Mouse (Mus musculus) gastrocnemius, adult 2 months (tissue): ENCODE measurements around the gene Mdga1. TPM values are rescaled to one million over a fixed set of nuclear protein-coding genes. Genes with fewer than 3 reads are reported as not detected.
A peak's percentile ranks its signal among the peaks of the same experiment; 100 is the strongest.

Experiments used
- DNase-seq: peaks from one replicate; pipeline ENCODE4 v3.0.0; 2022
- H3K27ac ChIP-seq: fragments of 200-600 bp; 2 replicates; pipeline ENCODE4 v1.8.1; 2022; ENCODE audit warnings: mild to moderate bottlenecking
- H3K4me3 ChIP-seq: fragments of 200-600 bp; 2 replicates; pipeline ENCODE4 v1.8.1; 2022; ENCODE audit warnings: mild to moderate bottlenecking, moderate library complexity
- CTCF ChIP-seq: fragments of 200-600 bp; IDR thresholded peaks from 2 replicates; pipeline ENCODE4 v1.8.1; 2022; ENCODE audit warnings: antibody characterized with exemption, mild to moderate bottlenecking, moderate library complexity
- intact Hi-C: fragments of 180-260 bp; cut with DNase I; formaldehyde crosslinking; loops from one replicate; pipeline ENCODE4 v1.15.1; 2025
- total RNA-seq, 2 experiments: library from RNA; stranded (reverse); gene quantifications; 2 replicates each; pipeline ENCODE4 v1.2.3; 2021

The Mdga1 gene
- total RNA-seq, 2 experiments from 2014 or later = 29.5 to 41.3 TPM

DNA sequence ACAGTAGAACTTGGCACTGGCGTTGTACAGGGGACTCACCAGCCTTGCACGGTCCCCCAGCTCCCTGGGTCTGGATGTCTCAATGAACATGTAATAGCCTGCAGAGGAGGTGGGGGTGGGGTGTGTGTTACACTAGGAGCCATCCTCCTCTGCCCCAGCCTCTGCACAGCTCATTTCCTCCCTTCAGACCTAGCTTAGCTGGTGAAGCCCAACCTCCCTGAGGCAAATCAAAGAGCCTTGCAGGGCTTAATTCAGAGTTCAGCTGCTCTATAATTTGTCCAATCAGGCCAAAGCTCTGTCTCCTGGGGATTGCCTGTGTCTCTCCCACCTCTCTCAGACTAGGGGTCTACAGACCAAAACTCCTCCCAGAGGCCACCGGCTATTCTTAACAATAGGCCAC, 131.9 kb downstream of the Mdga1 start:
- intact Hi-C loops = no loop called here
- DNase-seq = no peak
- no peak for TF ChIP-seq CTCF
- H3K4me3 ChIP-seq = no peak overlapping the region
- no peak overlapping the region for H3K27ac ChIP-seq

DNA sequence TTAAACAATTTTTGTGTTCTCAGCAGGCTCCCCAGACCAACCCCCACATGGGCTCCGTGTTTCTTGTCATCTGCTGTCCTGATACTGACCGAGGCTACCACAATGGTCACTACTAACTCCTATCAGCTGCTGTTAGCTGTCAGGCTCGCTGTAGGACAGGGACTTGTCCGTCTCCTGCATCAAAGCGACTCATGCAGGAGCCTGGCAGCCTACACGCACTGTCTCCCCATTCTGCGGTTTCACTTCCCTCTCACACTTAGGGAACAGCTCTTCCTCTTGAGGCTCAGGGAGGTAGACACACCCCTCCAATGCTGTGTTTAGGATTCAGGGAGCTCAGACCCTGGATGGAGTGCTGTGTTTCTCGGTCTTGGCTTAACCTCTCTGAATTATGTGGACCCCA, 132.4 kb downstream of the Mdga1 start:
- Histone ChIP-seq H3K27ac (no peak overlapping the region), H3K4me3 (no peak overlapping the region)
- no peak for DNase-seq
- no peak for TF ChIP-seq CTCF
- intact Hi-C loops = no loop called here

DNA sequence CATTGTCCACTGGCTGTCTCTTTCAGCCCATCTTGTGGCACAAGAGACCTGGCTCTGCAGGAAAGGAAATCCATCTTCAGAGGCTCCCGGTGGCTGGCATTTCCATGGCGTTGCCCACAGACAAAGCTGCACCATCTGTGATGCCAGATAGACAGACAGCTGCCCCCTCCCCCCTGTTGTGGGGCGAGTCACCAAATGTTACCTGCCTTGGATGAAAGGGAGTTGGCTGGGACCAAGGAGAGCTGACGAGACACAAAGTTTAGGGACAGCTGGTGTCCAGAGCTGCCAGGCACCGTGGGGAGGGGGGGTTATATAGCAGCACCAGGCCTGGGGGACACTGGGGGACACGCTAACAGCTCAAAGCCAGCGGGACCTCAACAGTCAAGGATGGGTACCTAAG, 135.1 kb downstream of the Mdga1 start:
- DNase-seq = no peak
- no peak for TF ChIP-seq CTCF
- no peak overlapping the region for H3K27ac ChIP-seq
- H3K4me3 ChIP-seq = no peak overlapping the region
- intact Hi-C loops = no loop called here

DNA sequence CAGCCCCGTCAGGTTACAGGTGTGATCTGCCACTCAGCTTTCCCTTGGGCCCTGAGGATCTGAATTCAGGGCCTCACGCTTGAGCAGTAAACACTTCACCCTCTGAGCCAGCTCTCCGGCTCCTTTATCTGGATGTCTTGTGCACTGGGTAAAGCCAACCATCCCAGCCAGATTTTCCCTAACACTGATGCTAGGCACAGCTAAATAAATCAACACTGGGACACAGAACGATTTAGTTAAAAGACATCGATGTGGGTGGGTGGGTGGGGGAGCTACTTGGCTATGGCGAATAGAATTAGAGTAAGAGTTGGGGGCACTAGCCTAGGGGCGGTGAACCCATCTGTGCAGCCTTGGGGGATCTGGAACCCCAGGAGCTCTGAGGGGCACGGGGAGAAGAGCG, 135.6 kb downstream of the Mdga1 start:
- no peak for TF ChIP-seq CTCF
- H3K27ac ChIP-seq = no peak overlapping the region
- H3K4me3 ChIP-seq = no peak overlapping the region
- no peak for DNase-seq
- intact Hi-C loops = no loop called here

DNA sequence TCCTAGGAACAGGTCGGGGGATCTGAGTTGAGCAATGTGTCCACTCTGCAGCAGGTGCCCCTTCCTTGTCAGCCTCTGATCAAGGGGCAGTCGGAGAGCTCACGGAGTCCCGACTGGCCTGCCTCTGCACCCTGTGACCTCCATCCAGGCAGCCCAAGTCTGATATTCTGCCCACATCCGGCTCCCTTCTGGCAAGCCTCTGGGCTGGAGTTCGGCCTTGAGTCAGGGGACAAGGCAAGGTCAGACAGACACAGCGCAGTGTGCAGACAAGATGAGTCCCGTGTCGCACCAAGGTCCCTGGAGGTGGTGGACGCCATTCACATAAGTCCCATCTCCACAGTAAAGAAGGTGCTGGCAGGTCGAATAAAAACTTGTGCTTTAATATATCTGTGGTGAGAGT, 138.2 kb downstream of the Mdga1 start:
- DNase-seq = no peak
- TF ChIP-seq CTCF = no peak
- no peak overlapping the region for H3K4me3 ChIP-seq
- no peak overlapping the region for H3K27ac ChIP-seq
- intact Hi-C loops = no loop called here

DNA sequence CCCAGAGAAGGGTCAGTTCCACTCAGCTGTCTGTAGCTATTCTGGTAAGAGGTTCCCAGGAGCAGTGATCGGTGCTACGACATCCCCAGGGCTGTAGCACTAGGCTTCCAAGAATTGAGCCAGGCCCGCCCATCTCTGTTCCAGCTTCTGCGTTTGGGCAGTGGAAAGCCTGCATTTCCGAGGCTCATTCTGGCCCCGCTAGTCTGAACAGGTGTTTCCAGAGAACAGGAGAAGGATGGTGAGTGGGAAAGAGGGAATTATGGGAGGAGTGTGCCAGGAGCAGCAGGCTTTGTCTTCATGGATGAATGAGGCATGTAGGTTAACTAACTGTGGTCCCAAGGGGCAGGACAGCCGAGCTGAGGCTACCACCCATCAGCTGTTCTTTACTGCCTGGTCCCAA, 140.8 kb downstream of the Mdga1 start:
- intact Hi-C loops = no loop called here
- H3K27ac ChIP-seq = peak overlapping the region; percentile 54; the same call in 1 of the 2 replicates
- no peak overlapping the region for H3K4me3 ChIP-seq
- no peak for TF ChIP-seq CTCF
- peak; percentile 58 for DNase-seq

DNA sequence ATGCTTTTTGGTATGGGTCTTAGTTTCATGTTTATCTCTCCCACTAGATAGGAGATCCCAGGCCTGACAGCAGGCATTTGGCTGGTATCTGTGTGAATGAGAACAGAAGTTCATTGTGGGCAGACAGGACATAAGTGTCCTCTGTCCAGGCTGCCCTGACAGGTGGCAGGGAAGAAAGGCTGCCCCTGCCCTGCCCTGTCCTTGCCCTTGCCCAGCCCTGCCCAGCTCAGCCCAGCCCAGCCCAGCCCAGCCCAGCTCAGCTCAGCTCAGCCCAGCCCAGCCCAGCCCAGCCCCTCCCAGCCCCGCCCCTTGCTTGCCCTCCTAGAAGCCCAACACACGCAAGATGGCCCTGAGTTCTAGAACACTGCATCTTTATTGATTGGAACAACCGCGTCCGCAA, 142.3 kb downstream of the Mdga1 start:
- intact Hi-C loops = no loop called here
- no peak for DNase-seq
- Histone ChIP-seq H3K4me3 (no peak overlapping the region), H3K27ac (no peak overlapping the region)
- no peak for TF ChIP-seq CTCF

DNA sequence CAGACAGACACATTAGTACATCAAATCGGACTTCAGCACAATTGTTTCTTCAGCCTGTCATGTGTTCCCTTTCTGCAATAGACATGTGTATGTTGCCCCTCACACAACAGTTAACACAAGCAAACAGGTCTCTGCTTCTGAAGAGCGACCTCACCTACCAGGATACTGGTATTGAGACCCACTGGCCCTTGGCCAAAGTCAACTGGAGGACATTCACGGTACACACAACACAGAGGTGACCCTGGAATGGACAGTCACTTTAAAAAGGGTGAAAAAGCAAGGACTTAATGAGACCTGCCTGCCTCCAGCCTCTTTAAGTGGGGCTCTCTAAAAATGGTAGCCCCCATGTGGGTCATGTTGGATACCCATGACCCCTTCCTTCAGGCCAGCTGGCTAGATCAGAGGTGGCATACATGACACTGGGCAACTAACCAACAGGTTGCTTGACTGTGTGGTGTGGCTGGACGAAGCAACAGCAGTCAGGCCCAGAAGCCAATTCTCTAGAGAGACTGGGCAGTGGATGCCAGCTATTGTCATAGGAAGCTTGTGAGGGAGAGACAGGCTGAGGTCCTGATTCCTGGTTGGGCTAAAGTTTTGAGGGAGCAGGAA, 145.3 kb downstream of the Mdga1 start:
- DNase-seq = no peak
- intact Hi-C loops = no loop called here
- no peak for TF ChIP-seq CTCF
- Histone ChIP-seq H3K27ac (no peak overlapping the region), H3K4me3 (no peak overlapping the region)

DNA sequence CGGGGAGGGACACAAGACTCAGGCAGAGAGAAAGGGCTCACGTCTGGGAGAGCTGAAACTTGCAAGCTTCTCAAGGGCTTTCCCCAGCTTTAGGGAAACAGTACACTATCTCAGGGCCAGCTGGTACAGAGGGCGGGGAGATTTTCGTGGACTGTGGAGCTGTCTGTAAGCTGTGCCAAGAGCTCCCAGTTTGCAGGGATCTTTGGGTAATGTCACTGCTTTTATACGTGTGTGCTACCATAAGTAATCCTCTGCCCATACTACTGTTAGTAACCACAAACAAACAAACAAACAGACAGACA, 145.7 kb downstream of the Mdga1 start:
- no peak for DNase-seq
- peak overlapping the region; percentile 16; the same call in 1 of the 2 replicates for H3K27ac ChIP-seq
- intact Hi-C loops = no loop called here
- no peak overlapping the region for H3K4me3 ChIP-seq
- no peak for TF ChIP-seq CTCF

DNA sequence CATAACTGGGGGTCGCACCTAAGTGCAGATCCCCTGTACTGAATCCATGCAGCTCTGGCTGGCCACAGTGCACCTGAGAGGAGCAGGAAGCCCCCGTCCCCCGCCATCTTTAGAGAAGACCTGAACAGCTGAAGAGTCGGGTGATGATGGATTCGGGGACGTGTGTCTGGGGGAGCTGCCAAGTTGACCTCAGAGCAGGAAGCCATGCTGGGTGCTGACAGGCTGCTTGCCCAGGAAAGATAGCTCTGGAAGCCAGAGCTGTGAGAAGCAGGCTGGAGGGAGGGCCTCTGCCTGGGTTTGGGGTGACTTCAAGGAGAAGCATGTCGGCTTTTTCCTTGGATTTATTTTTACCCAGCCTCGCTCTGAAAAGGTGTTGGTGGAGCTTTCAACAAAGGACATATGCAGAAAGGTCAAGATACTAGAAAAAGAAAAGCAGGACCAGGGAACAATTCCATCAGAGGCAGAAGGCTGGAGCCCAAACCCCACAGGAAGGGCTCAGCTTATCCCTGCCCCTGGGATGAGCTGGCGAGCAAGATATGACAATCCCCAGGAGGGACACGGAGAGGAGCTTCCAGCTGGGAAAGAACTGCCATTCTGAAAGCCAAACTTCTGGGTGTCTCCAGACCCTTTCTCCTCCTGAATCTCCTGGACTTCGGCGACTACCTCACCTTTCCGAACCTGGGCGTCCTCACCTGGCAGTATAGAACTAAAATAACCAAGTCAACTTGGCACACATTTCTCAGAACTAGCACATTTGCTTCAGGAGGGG, 146.3 kb downstream of the Mdga1 start:
- intact Hi-C loops = no loop called here
- Histone ChIP-seq H3K4me3 (no peak overlapping the region), H3K27ac (peak overlapping the region; percentile 16; the same call in 1 of the 2 replicates)
- TF ChIP-seq CTCF = no peak
- DNase-seq = peak; percentile 46

DNA sequence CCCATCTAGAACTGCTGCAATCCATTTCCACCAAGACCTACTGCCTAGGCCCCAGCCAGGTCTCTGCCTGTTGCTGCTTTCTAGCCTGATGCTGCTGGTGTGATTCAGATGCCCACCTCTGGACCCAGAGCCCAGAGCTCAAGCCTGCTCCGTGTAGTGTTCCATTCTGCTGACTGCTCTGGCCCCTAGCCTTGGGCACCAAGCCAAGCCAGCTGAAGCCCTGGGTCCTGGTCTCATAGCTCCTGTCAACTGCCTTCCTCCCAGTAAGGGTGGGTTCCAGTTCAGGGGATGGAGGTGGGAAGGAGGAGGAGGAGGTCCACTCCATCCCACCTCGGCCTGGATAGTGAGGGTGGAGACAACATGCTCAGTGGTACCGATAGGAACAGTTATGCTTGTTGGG, 150.3 kb downstream of the Mdga1 start:
- DNase-seq = no peak
- no peak for TF ChIP-seq CTCF
- no peak overlapping the region for H3K27ac ChIP-seq
- H3K4me3 ChIP-seq = no peak overlapping the region
- intact Hi-C loops = no loop called here

DNA sequence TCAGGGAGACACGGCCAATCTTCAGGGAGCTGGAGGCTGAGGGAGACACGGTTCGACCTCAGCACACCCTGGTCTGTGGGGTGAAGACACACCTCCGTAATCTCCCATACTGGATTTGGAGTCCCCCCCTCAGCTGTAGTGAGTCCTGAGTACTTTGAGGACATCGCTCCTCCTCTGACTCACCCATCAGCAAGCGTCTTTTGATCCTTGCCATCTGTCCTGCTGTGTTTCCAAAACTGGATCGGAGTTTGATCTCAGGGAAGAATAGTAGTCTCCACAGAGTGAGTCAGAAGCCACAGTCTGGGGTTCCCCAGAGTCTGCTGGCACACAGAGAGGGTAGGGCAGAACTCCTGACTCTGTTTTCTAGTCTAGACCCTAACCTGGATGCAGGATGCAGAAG, 150.9 kb downstream of the Mdga1 start:
- intact Hi-C loops = no loop called here
- Histone ChIP-seq H3K4me3 (no peak overlapping the region), H3K27ac (no peak overlapping the region)
- TF ChIP-seq CTCF = no peak
- DNase-seq = no peak

DNA sequence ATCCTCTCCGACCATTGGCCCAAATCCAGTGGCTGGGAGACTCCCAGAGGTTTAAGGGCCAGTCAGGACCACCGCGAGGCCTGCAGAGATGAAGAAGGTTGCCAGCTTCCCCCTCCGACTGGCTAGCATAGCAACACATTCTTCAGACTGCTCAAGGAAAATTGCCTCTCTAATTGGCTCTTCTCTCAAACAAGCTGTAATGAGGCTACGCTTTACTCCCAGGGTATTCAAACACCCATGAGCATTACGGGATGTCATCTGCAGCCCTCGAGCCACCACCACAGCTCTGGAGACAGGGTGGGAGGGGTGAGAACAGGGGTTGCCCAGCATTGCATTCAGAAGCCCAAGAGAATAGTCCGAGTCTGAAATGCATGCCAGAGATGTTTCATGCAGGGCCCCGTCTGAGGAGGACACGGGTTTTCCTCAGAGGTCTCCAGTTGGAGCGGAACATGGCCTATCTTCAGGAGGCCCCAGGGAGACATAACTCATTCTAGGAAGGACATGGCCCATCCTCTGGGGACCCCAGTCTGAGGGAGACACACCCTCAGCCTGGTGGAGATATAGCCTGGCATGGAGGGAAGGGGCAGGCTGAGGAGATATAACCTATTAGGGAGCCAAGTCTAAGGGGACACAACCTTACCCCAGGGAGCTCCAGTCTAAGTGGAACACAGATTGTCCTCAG, 151.5 kb downstream of the Mdga1 start:
- H3K27ac ChIP-seq = no peak overlapping the region
- no peak overlapping the region for H3K4me3 ChIP-seq
- DNase-seq = no peak
- intact Hi-C loops = no loop called here
- no peak for TF ChIP-seq CTCF
